Mouse (Mus musculus) CH12.LX (cell line): ENCODE results near the gene Gins1. TPM values are rescaled to one million over a fixed set of nuclear protein-coding genes. Genes with fewer than 3 reads are reported as not detected.

Experiments used
- DNase-seq: peaks from one replicate; pipeline ENCODE4 v3.0.0-alpha.2; 2013; ENCODE audit errors: extremely low read depth
- H3K27ac ChIP-seq: 2 replicates; pipeline ENCODE4 v1.5.1; 2012; ENCODE audit warnings: low read depth, mild to moderate bottlenecking, control low read depth, moderate library complexity; ENCODE audit not compliant: insufficient read depth
- H3K27me3 ChIP-seq: replicated peaks from 2 replicates; pipeline ENCODE3; 2012; ENCODE audit warnings: inconsistent platforms
- H3K36me3 ChIP-seq, 2 experiments: replicated peaks in 1 of 2; 2 replicates each; pipeline versions ENCODE3 to v1.6.1; 2012; ENCODE audit warnings: inconsistent platforms in 1 of 2, low read length in 1 of 2, mild to moderate bottlenecking in 1 of 2, mixed read lengths in 1 of 2, moderate library complexity in 1 of 2; ENCODE audit not compliant: control insufficient read depth in 1 of 2, insufficient read depth in 1 of 2
- H3K4me1 ChIP-seq, 2 experiments: 2 replicates each; pipeline ENCODE4 v1.6.1; 2012; ENCODE audit warnings: inconsistent platforms in 1 of 2, moderate library complexity in 1 of 2; ENCODE audit not compliant: insufficient read depth in 2 of 2, control insufficient read depth in 1 of 2
- H3K4me2 ChIP-seq: 2 replicates; pipeline ENCODE4 v1.6.1; 2012; ENCODE audit warnings: low read depth, mild to moderate bottlenecking, control low read depth; ENCODE audit not compliant: poor library complexity, insufficient read depth, severe bottlenecking
- H3K4me3 ChIP-seq, 3 experiments: fragments of 150-350 bp in 1 of 3; sonication (generic) in 1 of 3; replicated peaks in 1 of 3; 2 replicates each; pipeline versions ENCODE3 to v1.5.1; 2011 to 2012; ENCODE audit warnings: low read depth in 2 of 3, low read length in 2 of 3, mild to moderate bottlenecking in 2 of 3, moderate library complexity in 2 of 3, control low read depth in 1 of 3, improper control_type of control experiment in 1 of 3, inconsistent platforms in 1 of 3, mixed read lengths in 1 of 3; ENCODE audit not compliant: poor library complexity in 1 of 3
- H3K79me2 ChIP-seq: replicated peaks from 2 replicates; pipeline ENCODE4 v1.6.1; 2012; ENCODE audit warnings: mild to moderate bottlenecking, moderate library complexity; ENCODE audit not compliant: control insufficient read depth, poor library complexity, insufficient read depth, severe bottlenecking; ENCODE audit errors: extremely low read depth
- H3K9ac ChIP-seq: 2 replicates; pipeline ENCODE4 v1.6.1; 2012; ENCODE audit warnings: low read depth, mild to moderate bottlenecking, control low read depth, moderate library complexity; ENCODE audit not compliant: insufficient read depth
- H3K9me3 ChIP-seq: replicated peaks from 2 replicates; pipeline ENCODE3; 2012; ENCODE audit warnings: low read length, inconsistent platforms, mixed read lengths
- BHLHE40 ChIP-seq: IDR thresholded peaks from 2 replicates; pipeline ENCODE4 v1.6.1; 2011; ENCODE audit warnings: mild to moderate bottlenecking, low read depth, low read length, improper control_type of control experiment
- CHD2 ChIP-seq: IDR thresholded peaks from 2 replicates; pipeline ENCODE4 v1.6.1; 2011; ENCODE audit warnings: low read length, improper control_type of control experiment
- CTCF ChIP-seq, 2 experiments: IDR thresholded peaks in 1 of 2; conservative IDR thresholded peaks in 1 of 2; 2 replicates each; pipeline ENCODE4 v1.5.1; 2011 to 2012; ENCODE audit warnings: low read depth in 2 of 2, low read length in 2 of 2, improper control_type of control experiment in 1 of 2, inconsistent platforms in 1 of 2, mild to moderate bottlenecking in 1 of 2, moderate library complexity in 1 of 2
- EP300 ChIP-seq: IDR thresholded peaks from 2 replicates; pipeline ENCODE4 v1.6.1; 2011; ENCODE audit warnings: low read length, improper control_type of control experiment
- ETS1 ChIP-seq: conservative IDR thresholded peaks from 2 replicates; pipeline ENCODE4 v1.6.1; 2012; ENCODE audit warnings: low read depth, mild to moderate bottlenecking, inconsistent platforms, low read length, improper control_type of control experiment, moderate library complexity
- GABPA ChIP-seq: IDR thresholded peaks from 2 replicates; pipeline ENCODE4 v1.6.1; 2012; ENCODE audit warnings: low read depth, low read length, improper control_type of control experiment, inconsistent platforms; ENCODE audit not compliant: insufficient replicate concordance
- HCFC1 ChIP-seq: IDR thresholded peaks from 2 replicates; pipeline ENCODE4 v1.6.1; 2012; ENCODE audit warnings: low read depth, mild to moderate bottlenecking, inconsistent platforms, low read length, improper control_type of control experiment
- IRF4 ChIP-seq: IDR thresholded peaks from 2 replicates; pipeline ENCODE4 v1.6.1; 2014; ENCODE audit warnings: low read depth, mild to moderate bottlenecking, inconsistent platforms, low read length, improper control_type of control experiment
- KAT2A ChIP-seq: IDR thresholded peaks from 2 replicates; pipeline ENCODE4 v1.6.1; 2012; ENCODE audit warnings: low read length, improper control_type of control experiment, inconsistent platforms; ENCODE audit not compliant: insufficient replicate concordance
- MAFK ChIP-seq: IDR thresholded peaks from 2 replicates; pipeline ENCODE4 v1.6.1; 2011; ENCODE audit warnings: low read length, improper control_type of control experiment; ENCODE audit not compliant: insufficient replicate concordance
- MAX ChIP-seq: IDR thresholded peaks from 2 replicates; pipeline ENCODE4 v1.6.1; 2011; ENCODE audit warnings: low read length, improper control_type of control experiment
- MXI1 ChIP-seq: IDR thresholded peaks from 2 replicates; pipeline ENCODE4 v1.6.1; 2011; ENCODE audit warnings: mild to moderate bottlenecking, low read depth, low read length, improper control_type of control experiment
- NRF1 ChIP-seq: IDR thresholded peaks from 2 replicates; pipeline ENCODE4 v1.6.1; 2014; ENCODE audit warnings: low read depth, mild to moderate bottlenecking, inconsistent platforms, low read length, improper control_type of control experiment, moderate library complexity
- PAX5 ChIP-seq: IDR thresholded peaks from 2 replicates; pipeline ENCODE4 v1.6.1; 2012; ENCODE audit warnings: low read length, inconsistent platforms, mixed read lengths
- POLR2AphosphoS2 ChIP-seq: IDR thresholded peaks from 2 replicates; pipeline ENCODE4 v1.6.1; 2011; ENCODE audit warnings: low read depth, low read length, improper control_type of control experiment
- RAD21 ChIP-seq: IDR thresholded peaks from 2 replicates; pipeline ENCODE4 v1.6.1; 2011; ENCODE audit warnings: low read depth, mild to moderate bottlenecking, low read length, improper control_type of control experiment, moderate library complexity
- RCOR1 ChIP-seq: conservative IDR thresholded peaks from 2 replicates; pipeline ENCODE4 v1.6.1; 2012; ENCODE audit warnings: low read depth, mild to moderate bottlenecking, inconsistent platforms, low read length, improper control_type of control experiment
- SIN3A ChIP-seq: IDR thresholded peaks from 2 replicates; pipeline ENCODE4 v1.6.1; 2012; ENCODE audit warnings: low read length, improper control_type of control experiment, inconsistent platforms
- SMC3 ChIP-seq: IDR thresholded peaks from 2 replicates; pipeline ENCODE4 v1.6.1; 2011; ENCODE audit warnings: low read depth, low read length, improper control_type of control experiment
- TBP ChIP-seq: conservative IDR thresholded peaks from 2 replicates; pipeline ENCODE4 v1.6.1; 2011; ENCODE audit warnings: low read depth, low read length, improper control_type of control experiment
- TCF12 ChIP-seq: IDR thresholded peaks from 2 replicates; pipeline ENCODE4 v1.6.1; 2014; ENCODE audit warnings: low read depth, mild to moderate bottlenecking, inconsistent platforms, low read length, improper control_type of control experiment
- ZC3H11A ChIP-seq: IDR thresholded peaks from 2 replicates; pipeline ENCODE4 v1.6.1; 2012; ENCODE audit warnings: low read depth, mild to moderate bottlenecking, inconsistent platforms, low read length, improper control_type of control experiment
- ZNF384 ChIP-seq: IDR thresholded peaks from 2 replicates; pipeline ENCODE4 v1.6.1; 2012; ENCODE audit warnings: low read depth, low read length, improper control_type of control experiment, inconsistent platforms
- dilution Hi-C: fragments of 300-500 bp; cut with MboI; formaldehyde crosslinking; loops from 2 replicates; pipeline ENCODE4 v1.14.3; 2020; ENCODE audit warnings: low sequenced_read_pairs; ENCODE audit not compliant: extremely low pct_unique_long_range_greater_than_20kb, extremely low pct_ligation_motif_present
- in situ Hi-C: fragments of 300-500 bp; cut with MboI; formaldehyde crosslinking; loops from 3 replicates; pipeline ENCODE4 v1.14.3; 2019; ENCODE audit warnings: low sequenced_read_pairs, low pct_ligation_motif_present, low pct_unique_long_range_greater_than_20kb, mixed read lengths
- polyA plus RNA-seq: library from polyadenylated mRNA; unstranded; fragments of >175 nt; gene quantifications from 2 replicates; pipeline ENCODE4 v1.2.1, GENCODE M21; 2012; ENCODE audit warnings: low read depth; ENCODE audit not compliant: insufficient read length
- total RNA-seq, 2 experiments: library from RNA; depleted of rRNA; stranded (reverse); fragments of 300-350 nt in 1 of 2; fragments of >200 nt in 1 of 2; gene quantifications; 2 replicates each; pipeline ENCODE4 v1.2.3; 2012 to 2014

Gins1 gene
- total and polyA plus RNA-seq, 3 experiments: 41.4 to 76.7 (median 65.9) TPM

- dilution Hi-C loops: no loop called here
- Histone ChIP-seq H3K4me3 (no peak overlapping the region), H3K27ac (no peak overlapping the region), H3K27me3 (no peaks in the 10 kb centered on the region), H3K9me3 (no peaks in the 10 kb centered on the region), H3K36me3 (peaks cover 2 to 43% of the 10 kb centered on the region in 2 experiments), H3K4me2 (no peak overlapping the region), H3K4me1 (peaks cover 3 to 36% of the 10 kb centered on the region in 2 experiments; a peak in 3 of 4 replicates), H3K9ac (no peak overlapping the region), H3K79me2 (peaks cover 2% of the 10 kb centered on the region; the same call in 1 of the 2 replicates)
- in situ Hi-C loops: no loop called here
- TF ChIP-seq CTCF (conservative IDR thresholded peaks at IDR 0.05 in 1 of 2, IDR thresholded peaks at IDR 0.05 in 1 of 2; ENCODE audit: low read depth in 2 of 2, low read length in 2 of 2) (no peak), RCOR1 (no peak)
- no peak for DNase-seq
These were observed 4.9 kb upstream of the Gins1 start for GRCm38 (mm10) chr2:150900341-150900740.

GRCm38 (mm10) chr2:150902347-150902746 is 2.9 kb upstream of the Gins1 start:
- dilution Hi-C loops: no loop called here
- no peak overlapping the region for H3K4me2 ChIP-seq
- no peaks in the 10 kb centered on the region for H3K9me3 ChIP-seq
- in situ Hi-C loops: no loop called here
- no peak overlapping the region for H3K27ac ChIP-seq
- TF ChIP-seq SIN3A (no peak), NRF1 (no peak), TBP (no peak), ZNF384 (no peak), CTCF (conservative IDR thresholded peaks at IDR 0.05 in 1 of 2, IDR thresholded peaks at IDR 0.05 in 1 of 2; ENCODE audit: low read depth in 2 of 2, low read length in 2 of 2) (no peak), SMC3 (no peak), BHLHE40 (no peak)
- TF ChIP-seq, all 38 proteins: peak for 0
- H3K9ac ChIP-seq: no peak overlapping the region
- H3K4me3 ChIP-seq: no peak overlapping the region
- H3K4me1 ChIP-seq: peaks cover 3 to 27% of the 10 kb centered on the region in 2 experiments; a peak in 3 of 4 replicates
- H3K36me3 ChIP-seq: peaks cover 2 to 31% of the 10 kb centered on the region in 2 experiments
- peaks cover 2% of the 10 kb centered on the region; the same call in 1 of the 2 replicates for H3K79me2 ChIP-seq
- H3K27me3 ChIP-seq: no peaks in the 10 kb centered on the region
- no peak for DNase-seq

- peaks cover 2% of the 10 kb centered on the region; the same call in 1 of the 2 replicates for H3K79me2 ChIP-seq
- H3K27me3 ChIP-seq: no peaks in the 10 kb centered on the region
- dilution Hi-C loops (no loop called here), in situ Hi-C loops (no loop called here)
- no peaks in the 10 kb centered on the region for H3K9me3 ChIP-seq
- peaks cover 3 to 22% of the 10 kb centered on the region in 2 experiments; a peak in 3 of 4 replicates for H3K4me1 ChIP-seq
- H3K4me3 ChIP-seq: peak within 1 kb of the TSS; percentile 81 to 97 (median 88)
- peak within 1 kb of the TSS; percentile 68 for H3K9ac ChIP-seq
- H3K36me3 ChIP-seq: peaks cover 2 to 14% of the 10 kb centered on the region in 2 experiments
- peak within 1 kb of the TSS; percentile 88 for H3K4me2 ChIP-seq
- peak; percentile 95 for DNase-seq
- peak within 1 kb of the TSS; percentile 50 for H3K27ac ChIP-seq
- TF ChIP-seq ETS1 (no peak), CHD2 (peak; percentile 11; the same call in 1 of the 2 replicates), IRF4 (peak; percentile 51), GABPA (no peak; the same call in 1 of the 2 replicates), MAX (peak; percentile 57; the same call in 1 of the 2 replicates), KAT2A (peak; percentile 82; the same call in 1 of the 2 replicates), CTCF (conservative IDR thresholded peaks at IDR 0.05 in 1 of 2, IDR thresholded peaks at IDR 0.05 in 1 of 2; ENCODE audit: low read depth in 2 of 2, low read length in 2 of 2) (no peak), PAX5 (no peak), TCF12 (peak; percentile 82), EP300 (no peak), RAD21 (no peak), TBP (peak; percentile 56; the same call in 1 of the 2 replicates), SMC3 (no peak), POLR2AphosphoS2 (peak; percentile 71), MXI1 (no peak), HCFC1 (peak; percentile 92), ZC3H11A (no peak), MAFK (no peak), RCOR1 (no peak; the same call in 1 of the 2 replicates), SIN3A (peak; percentile 84)
These were observed 796 bp upstream of the Gins1 start, which contains the start of gene Abhd12 for GRCm38 (mm10) chr2:150904272-150904935. Abhd12 (minus strand) TSS chr2:150904741.
